Mouse (Mus musculus): ENCODE results near the gene Idnk. TPM values are rescaled to one million over a fixed set of nuclear protein-coding genes. Genes with fewer than 3 reads are reported as not detected.

The Idnk gene
- polyA plus RNA-seq (2017; shearing (Covaris generic)): 100 to 1,000 TPM; 173 to 186 TPM

DNA sequence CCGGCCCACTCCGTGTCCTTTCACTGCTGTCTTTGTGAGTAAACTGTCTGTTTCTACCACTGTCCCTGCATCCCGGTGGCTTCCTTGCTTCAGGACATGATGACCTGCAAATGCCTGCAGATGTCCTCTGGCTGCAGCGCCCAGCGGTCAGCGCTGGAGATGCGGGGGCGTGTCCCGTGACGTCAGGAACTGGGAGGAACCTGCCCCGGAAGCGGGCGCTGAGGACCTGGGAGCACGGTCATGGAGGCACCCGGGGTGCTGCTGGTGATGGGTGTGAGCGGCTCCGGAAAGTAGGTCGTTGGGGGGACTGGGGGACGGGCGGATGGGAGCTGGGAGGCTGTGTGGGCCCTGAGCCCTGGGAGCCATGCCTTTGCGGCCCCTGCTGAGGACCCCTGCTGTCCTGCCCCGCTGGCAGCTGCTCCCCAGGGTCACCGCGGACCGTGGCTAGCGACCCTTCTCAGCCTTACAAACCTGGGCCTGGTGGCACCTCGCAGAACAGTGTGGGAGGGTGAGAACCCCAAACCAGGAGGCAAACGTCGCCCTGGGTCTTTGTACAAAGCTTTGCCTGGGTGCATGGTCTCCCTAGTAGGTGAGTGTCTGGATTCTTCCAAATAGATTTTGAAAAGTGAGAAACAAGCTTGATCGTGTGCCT, at the start of gene Idnk:
Gene Idnk, plus strand, starts transcription at position 203 of the 652 bp plus-strand sequence.

DNA sequence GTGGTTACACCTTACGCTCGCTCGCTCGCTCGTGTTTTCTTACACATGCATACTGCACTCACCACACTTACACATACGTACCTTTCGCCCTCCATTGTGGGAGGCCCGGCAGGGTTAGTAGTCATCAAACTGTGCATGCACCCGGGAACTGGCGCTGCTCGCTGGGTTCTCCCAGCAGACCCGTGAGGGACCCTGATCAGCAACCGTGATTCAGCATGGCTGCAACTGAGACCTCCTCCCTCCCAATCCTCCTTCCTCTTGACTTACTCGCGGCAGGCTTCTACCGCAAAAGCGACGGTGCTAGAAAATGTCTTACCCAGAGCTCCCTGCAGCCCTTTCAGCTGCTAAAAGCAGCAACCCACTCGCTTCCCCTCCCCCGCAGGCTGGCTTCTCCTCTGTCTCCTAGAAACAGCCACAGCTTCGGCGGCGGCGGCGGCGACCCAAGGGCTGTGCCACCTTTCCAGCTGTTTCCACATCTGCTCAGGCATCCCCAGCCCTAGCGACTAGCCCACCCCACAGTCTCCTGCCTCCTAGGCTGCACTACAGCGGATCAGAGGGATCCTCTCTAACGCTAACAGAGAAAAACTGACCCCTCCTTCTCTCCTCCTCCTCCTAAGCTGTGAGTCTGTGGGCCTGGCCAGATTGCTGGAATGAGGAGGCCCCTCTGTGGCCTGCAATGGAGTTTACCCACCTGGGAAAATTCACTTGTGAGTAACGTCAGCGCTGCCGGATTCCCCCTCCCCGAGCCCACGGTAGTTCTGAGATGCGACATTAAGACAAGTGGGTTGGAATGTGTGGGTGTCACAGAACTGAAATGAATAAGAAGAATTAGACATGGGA, 44.2 kb upstream of the Idnk start, which contains the start of gene Klhl3:
Gene Klhl3, minus strand, starts transcription at position 532 of the 840 bp plus-strand sequence.

DNA sequence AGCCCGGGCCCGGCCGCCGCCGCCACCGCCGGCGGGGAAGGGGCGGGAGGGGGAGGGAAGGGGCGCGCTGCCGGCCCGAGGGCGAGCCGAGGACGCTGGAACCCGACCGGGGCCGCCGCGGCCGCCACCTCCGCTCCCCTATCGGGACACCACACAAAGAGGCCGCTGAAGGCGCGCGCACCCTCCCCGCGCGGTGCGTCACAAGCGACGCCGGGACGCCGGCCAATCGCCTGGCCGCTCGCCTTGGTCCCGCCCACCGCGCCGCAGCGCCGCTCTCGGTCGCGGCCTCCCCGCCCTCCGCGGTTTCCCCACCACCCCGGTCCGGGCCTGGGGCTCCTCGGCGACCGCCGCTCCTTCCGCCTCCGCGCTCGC, 29.1 kb upstream of the Idnk start, which contains the start of gene Hnrnpa0:
Gene Hnrnpa0, minus strand, starts transcription at position 161 of the 372 bp plus-strand sequence.

Other genes starting within 250 kb of the Idnk start
- under 1 TPM in 1 of 2 experiments, not detected in 1; 0.05 TPM for gene Spock1, start 249.3 kb upstream of the Idnk start, polyA plus RNA-seq (2017; shearing (Covaris generic))
- gene Klhl3, start 44.1 kb upstream of the Idnk start, polyA plus RNA-seq (2017; shearing (Covaris generic)): 1 to 10 TPM; 2.4 to 2.6 TPM
- gene Hnrnpa0, start 29.1 kb upstream of the Idnk start, polyA plus RNA-seq (2017; shearing (Covaris generic)): 10 to 100 TPM; 90.1 to 90.8 TPM
- gene Ubqln1, start 58.0 kb downstream of the Idnk start, polyA plus RNA-seq (2017; shearing (Covaris generic)): 100 to 1,000 TPM; 129 to 147 TPM
- gene Gkap1, start 118.0 kb downstream of the Idnk start, polyA plus RNA-seq (2017; shearing (Covaris generic)): 1 to 10 TPM in 1 of 2 experiments, under 1 TPM in 1; 0.75 to 2.9 TPM
- under 1 TPM; 0.05 to 0.18 TPM for gene Kif27, start 201.5 kb downstream of the Idnk start, polyA plus RNA-seq (2017; shearing (Covaris generic))
- gene 2210016F16Rik, start 227.6 kb downstream of the Idnk start, polyA plus RNA-seq (2017; shearing (Covaris generic)): 10 to 100 TPM; 43.0 to 50.3 TPM
- 10 to 100 TPM; 33.3 to 41.3 TPM for gene Rmi1, start 244.6 kb downstream of the Idnk start, polyA plus RNA-seq (2017; shearing (Covaris generic))
- 1,000 to 10,000 TPM; 1,721 to 1,993 TPM for gene Hnrnpk, start 245.7 kb downstream of the Idnk start, polyA plus RNA-seq (2017; shearing (Covaris generic))